Mouse (Mus musculus) cerebellum, postnatal 14 days (tissue): ENCODE data around the gene Ncoa4.
"Not testable (repeated sequence)": the region's sequence is repeated elsewhere in the genome, so short reads cannot be mapped to it uniquely, and the experiment has no call there.

Source experiments
- DNase-seq, 2 experiments: peaks; one replicate each; pipeline ENCODE4 v3.0.0; 2021; ENCODE audit warnings: mixed read lengths in 2 of 2

Ncoa4 gene

GRCm38 (mm10) chr14:32159690-32160246 is at the start of gene Ncoa4:
TSS of gene Ncoa4 (plus strand) at chr14:32159865.
- peak; percentile 99 for DNase-seq

DNA sequence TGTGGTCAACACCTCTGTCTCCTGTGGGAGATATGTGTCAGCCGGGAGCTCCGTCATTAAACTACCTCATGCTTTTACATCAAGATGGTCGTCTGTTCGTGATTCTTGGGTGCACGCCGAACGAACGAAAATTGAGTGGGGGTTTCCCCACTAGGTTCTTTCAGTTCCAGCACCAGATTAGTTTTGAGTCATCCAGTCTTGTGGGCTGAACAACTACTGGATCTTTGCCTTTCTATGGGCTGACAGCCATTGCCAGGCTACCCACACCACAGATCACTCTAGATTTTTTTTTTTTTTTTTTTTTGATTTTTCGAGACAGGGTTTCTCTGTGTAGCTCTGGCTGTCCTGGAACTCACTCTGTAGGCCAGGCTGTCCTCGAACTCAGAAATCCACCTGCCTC is 47.5 kb upstream of the Ncoa4 start:
- DNase-seq = not testable (repeated sequence)

GRCm38 (mm10) chr14:32120940-32121919 is 38.4 kb upstream of the Ncoa4 start:
- DNase-seq = no peak

DNA sequence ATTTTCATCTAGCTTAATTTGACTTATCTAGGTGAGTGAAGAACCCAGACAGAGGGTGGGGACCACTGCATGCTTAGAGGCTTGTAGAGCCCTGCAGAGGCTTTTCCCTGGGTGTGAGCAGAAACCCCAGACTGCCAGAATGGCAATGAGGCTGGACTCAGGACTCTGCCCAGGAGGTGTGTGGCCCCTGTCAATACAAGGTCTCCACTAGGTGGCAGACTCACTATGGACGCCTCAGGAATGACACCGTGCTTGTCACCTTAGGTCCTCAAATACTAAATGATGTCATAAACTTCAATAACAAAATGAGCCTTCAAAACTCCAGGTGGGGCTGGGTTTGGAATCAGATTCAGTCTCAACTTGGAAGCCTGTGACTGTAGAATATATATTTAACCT is 37.7 kb upstream of the Ncoa4 start:
- peak; percentile 17 to 33 for DNase-seq

DNA sequence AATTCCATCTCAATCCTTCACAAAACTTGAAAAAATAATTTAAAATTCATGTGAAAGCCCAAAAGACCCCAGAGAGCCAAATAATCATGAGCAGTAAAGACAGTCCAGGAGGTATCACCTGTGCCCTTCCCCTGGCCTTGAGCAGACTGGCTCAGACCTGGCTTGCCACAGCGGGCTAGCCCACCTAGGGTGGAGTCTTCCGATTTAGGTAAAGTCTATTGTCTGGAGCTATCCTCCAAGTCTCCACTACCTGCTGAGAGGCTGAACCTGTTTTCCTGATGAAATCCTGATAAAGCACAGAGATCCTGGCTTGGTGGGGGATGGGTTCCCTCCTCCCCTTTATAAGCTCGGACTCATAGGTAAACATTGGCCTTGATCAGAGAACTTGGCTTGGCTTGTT is 35.4 kb upstream of the Ncoa4 start:
- DNase-seq = no peak

DNA sequence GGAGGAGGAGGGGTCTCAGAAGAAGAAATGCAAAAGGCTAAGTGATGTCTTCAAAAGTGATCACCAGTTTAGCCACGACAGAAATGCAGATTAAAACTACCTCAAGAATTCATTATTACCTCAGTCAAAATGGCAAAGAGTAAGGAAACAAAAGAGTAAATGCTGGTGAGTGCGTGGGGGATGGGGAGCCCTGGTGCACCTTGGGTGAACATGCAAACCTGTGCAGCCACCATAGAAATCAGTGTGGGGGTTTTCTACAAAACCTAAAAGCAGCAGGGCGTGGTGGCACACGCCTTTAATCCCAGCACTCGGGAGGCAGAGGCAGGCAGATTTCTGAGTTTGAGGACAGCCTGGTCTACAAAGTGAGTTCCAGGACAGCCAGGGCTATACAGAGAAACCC is 34.4 kb upstream of the Ncoa4 start:
- not testable (repeated sequence) for DNase-seq

DNA sequence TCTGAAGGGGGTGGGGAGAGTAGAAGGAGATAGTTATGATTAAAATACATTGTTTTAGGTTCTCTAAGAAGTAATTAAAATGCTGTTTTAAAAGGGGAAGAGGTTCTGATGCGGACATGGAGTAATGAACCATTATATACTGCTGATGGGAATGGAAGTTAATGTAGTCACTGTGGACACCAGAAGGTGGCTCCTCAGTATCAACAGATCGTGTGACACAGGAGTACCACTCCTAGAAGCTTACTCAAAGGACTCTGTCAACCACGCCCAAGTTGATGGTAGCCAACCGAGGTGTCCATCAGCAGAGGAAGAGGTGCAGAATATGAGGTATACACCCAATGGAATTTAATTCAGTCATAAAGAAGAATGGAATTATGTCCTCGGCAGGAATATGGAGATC is 31.3 kb upstream of the Ncoa4 start:
- DNase-seq = no peak

GRCm38 (mm10) chr14:32131836-32132235 is 27.8 kb upstream of the Ncoa4 start:
- no peak for DNase-seq

DNA sequence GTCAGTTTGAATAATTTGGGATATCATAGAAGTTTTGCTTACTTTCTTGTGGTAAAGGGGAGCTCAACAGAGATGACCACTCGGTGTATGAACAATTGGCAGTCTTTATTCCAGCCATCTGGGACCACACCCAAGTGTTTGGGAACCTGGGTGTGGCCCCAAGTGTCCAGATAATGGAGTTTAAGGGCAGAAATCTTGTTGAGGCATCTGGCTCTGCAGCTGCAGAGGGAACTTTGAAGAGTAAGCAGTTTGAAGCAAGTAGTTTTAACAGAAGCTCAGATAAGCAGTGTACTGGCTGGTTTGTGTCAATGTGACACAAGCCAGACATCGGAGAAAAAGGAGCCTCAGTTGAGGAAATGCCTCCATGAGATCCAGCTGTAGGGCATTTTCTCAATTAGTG is 25.4 kb upstream of the Ncoa4 start:
- DNase-seq = no peak

DNA sequence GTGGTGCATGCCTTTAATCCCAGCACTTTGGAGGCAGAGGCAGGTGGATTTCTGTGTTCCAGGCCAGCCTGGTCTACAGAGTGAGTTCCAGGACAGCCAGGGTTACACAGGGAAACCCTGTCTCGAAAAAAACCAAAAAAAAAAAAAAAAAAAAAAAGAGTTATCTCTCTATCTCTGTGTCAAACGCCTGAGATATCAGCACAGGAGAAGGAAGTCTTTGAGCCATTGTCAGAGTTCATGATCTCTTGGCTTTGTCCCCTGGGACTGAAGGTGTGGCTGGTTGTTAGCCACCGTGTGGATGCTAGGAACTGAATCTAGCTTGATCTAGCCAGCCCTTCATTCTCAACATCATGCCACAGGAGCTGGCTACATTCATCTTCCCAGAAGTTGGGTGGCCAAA is 23.2 kb upstream of the Ncoa4 start:
- not testable (repeated sequence) for DNase-seq

GRCm38 (mm10) chr14:32140359-32140965 is 19.2 kb upstream of the Ncoa4 start:
- no peak for DNase-seq

GRCm38 (mm10) chr14:32141723-32142122 is 17.9 kb upstream of the Ncoa4 start, which contains the start of gene Msmb:
TSS of gene Msmb (plus strand) at chr14:32142023.
- no peak for DNase-seq

- DNase-seq = no peak
Measured at GRCm38 (mm10) chr14:32144734-32145133, 14.9 kb upstream of the Ncoa4 start.

DNA sequence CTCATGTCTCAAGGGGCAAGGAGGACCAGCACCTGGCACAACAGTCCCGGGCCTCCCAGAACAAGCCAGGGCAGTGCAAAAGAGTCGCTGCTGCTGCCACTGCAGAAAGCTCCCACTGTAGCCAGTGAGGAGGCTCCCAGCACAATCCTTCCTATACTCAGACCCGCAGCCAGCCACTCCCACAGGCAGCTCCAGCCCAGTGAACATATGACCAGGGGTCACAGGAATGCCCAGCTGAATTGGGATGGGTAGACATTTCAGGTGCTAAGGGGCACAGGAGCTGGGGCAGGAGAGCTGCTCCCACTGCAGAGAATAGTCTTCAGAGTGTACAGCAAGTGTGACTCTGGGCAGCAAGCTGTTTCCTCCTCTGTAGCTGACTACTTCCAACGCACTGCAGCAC is 14.3 kb upstream of the Ncoa4 start:
- no peak for DNase-seq

GRCm38 (mm10) chr14:32145809-32146511 is 13.7 kb upstream of the Ncoa4 start:
- DNase-seq = no peak

- DNase-seq = no peak
Measured at GRCm38 (mm10) chr14:32146578-32146977, 13.1 kb upstream of the Ncoa4 start.

DNA sequence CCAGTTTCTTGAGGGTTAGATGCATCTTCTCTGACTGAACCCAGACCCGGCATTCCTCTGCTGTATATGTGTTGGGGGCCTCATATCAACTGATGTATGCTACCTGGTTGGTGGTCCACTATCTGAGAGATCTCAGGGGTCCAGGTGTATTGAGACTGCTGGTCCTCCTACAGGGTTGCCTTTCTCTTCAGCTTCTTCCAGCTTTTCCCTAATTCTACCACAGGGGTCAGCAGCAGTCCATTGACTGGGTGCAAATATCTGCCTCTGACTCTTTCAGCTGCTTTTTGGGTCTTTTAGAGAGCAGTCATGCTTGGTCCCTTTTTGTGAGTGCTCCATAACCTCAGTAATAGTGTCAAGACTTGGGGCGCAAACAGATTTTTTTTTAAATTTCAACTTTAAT is 8.8 kb upstream of the Ncoa4 start:
- DNase-seq = no peak

- DNase-seq = peak in 1 of 2 experiments; percentile 9
Measured at GRCm38 (mm10) chr14:32152243-32152965, 7.3 kb upstream of the Ncoa4 start.

DNA sequence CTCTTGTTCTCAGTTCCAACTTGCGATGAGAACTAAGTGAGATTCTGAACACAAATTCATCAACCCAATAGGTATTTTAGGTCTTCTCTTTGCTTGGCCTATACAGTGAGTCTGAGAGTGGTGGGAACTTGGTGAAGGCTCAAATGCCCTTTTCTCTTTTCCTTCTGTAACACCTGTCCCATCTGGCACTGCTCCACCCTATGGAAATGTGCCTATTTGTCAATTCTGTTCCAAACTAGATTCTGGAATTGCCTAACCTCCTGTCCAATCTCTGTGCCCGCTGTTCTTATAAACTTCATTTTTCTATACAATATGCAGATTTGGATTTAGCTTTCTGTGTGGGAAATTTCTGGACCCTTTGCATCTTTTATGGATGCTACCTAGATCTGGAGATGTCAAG is 6.5 kb upstream of the Ncoa4 start:
- DNase-seq = peak in 1 of 2 experiments; percentile 41

GRCm38 (mm10) chr14:32154758-32155157 is 4.9 kb upstream of the Ncoa4 start:
- DNase-seq = no peak

DNA sequence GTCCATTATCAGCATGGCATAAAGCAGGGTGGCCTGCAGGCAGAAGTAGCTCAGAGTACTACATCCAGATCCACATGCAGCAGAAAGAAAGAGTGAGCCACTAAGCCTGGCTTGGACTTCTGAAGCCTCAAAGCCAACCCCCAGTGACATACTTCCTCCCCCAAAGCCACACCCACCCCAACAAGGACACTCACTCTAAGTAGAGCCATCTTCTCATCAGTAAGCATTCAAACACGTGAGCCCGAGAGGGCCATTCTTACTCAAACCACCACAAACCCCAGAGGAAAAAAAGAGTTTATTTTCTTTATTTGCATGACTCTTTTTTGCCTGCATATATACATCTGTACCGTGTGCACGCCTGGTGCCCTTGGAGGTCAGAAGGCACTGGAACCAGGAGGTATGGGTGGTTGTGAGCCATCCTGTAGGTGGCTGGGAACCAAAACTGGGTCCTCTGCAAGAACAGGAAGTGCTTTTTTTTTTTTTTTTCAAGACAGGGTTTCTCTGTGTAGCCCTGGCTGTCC is 455 bp upstream of the Ncoa4 start:
- no peak for DNase-seq

GRCm38 (mm10) chr14:32160563-32160962 is 898 bp downstream of the Ncoa4 start:
- DNase-seq = no peak
